ENCODE assay signal across 8 mouse cellular contexts in genomic region chr7:49601191-49601975, GRCm38 (mm10). TPM values are rescaled to one million over a fixed set of nuclear protein-coding genes. Genes with fewer than 3 reads are reported as not detected.
DNase-seq lines count a peak whose midpoint lies in the region; ATAC-seq lines count a peak whose summit lies in the region.

No protein-coding gene starts in this region.

- H3K4me2 ChIP-seq in intestine, embryonic 16.5 days (ENCODE audit: low read depth, low read length) = no peak overlapping the region
- no peak overlapping the region for H3K4me2 ChIP-seq in midbrain, embryonic 16.5 days (ENCODE audit: low read length)

- H3K27me3 ChIP-seq in intestine, embryonic 16.5 days (replicated peaks; ENCODE audit: control insufficient read depth, insufficient read depth, low read length) = no peaks in the 10 kb centered on the region
- H3K27me3 ChIP-seq in midbrain, embryonic 16.5 days (ENCODE audit: control insufficient read depth, insufficient read depth, low read depth, low read length) = no peaks in the 10 kb centered on the region

- H3K4me3 ChIP-seq in intestine, embryonic 16.5 days (ENCODE audit: low read length) = no peak overlapping the region
- H3K4me3 ChIP-seq in midbrain, embryonic 16.5 days (ENCODE audit: low read depth, low read length) = no peak overlapping the region

- intact Hi-C loops in left cerebral cortex, postnatal 4 days (cut with DNase I) = no loop called here

- ATAC-seq in intestine, embryonic 16.5 days = peak; percentile 77
- 0 out of 2 replicates have a peak, but pooled peaks have one; percentile 39 for ATAC-seq in midbrain, embryonic 16.5 days

- peak; percentile 37 for DNase-seq in heart, adult 8-10 months (ENCODE audit: low spot score)
- no peak for DNase-seq in heart, adult 11 months
- peak; percentile 62 for DNase-seq in cerebellum, adult 9-10 months
- DNase-seq in frontal cortex, postnatal 10 days (ENCODE audit: low spot score in 2 of 2) = peak; percentile 67 to 68
- peak; percentile 76 for DNase-seq in left cerebral cortex, postnatal 4 days
- DNase-seq in spleen, postnatal 10 days (ENCODE audit: low spot score in 2 of 2) = peak; percentile 21 to 78

- H3K9ac ChIP-seq in intestine, embryonic 16.5 days (ENCODE audit: low read depth, low read length) = no peak overlapping the region
- no peak overlapping the region for H3K9ac ChIP-seq in midbrain, embryonic 16.5 days (ENCODE audit: low read depth, low read length)

- no peaks in the 10 kb centered on the region for H3K9me3 ChIP-seq in intestine, embryonic 16.5 days (ENCODE audit: control insufficient read depth, low read length)
- no peaks in the 10 kb centered on the region for H3K9me3 ChIP-seq in midbrain, embryonic 16.5 days (replicated peaks; ENCODE audit: control insufficient read depth, low read length, poor library complexity, severe bottlenecking)

- no peaks in the 10 kb centered on the region for H3K4me1 ChIP-seq in intestine, embryonic 16.5 days (ENCODE audit: control insufficient read depth, insufficient read depth, low read length)
- no peaks in the 10 kb centered on the region for H3K4me1 ChIP-seq in midbrain, embryonic 16.5 days (ENCODE audit: control insufficient read depth, insufficient read depth, low read length)

- 41% methylated on average over 13 of the region's 13 CpGs for WGBS in intestine, embryonic 16.5 days
- 58% methylated on average over 13 of the region's 13 CpGs for WGBS in midbrain, embryonic 16.5 days

- H3K36me3 ChIP-seq in intestine, embryonic 16.5 days (ENCODE audit: control insufficient read depth, insufficient read depth, low read length) = peaks cover 19% of the 10 kb centered on the region
- peaks cover 22% of the 10 kb centered on the region for H3K36me3 ChIP-seq in midbrain, embryonic 16.5 days (ENCODE audit: control insufficient read depth, insufficient read depth, low read length)

- H3K27ac ChIP-seq in intestine, embryonic 16.5 days (ENCODE audit: low read length) = peak overlapping the region; percentile 14; the same call in 1 of the 2 replicates
- no peak overlapping the region for H3K27ac ChIP-seq in midbrain, embryonic 16.5 days (ENCODE audit: low read length)

RNA-seq across cellular contexts. Expression of gene Dbx1, which starts 35.3 kb away (rescaled TPM):
- not detected for total RNA-seq in heart, adult 8-10 months (2022)
- 0.06 TPM in 1 of 2 replicates, not detected in the other for polyA plus RNA-seq in intestine, embryonic 16.5 days (2015; fragmentation: Nextera tagmentation; extraction: Ambion mirVana)
- not detected for total RNA-seq in left cerebral cortex, postnatal 4 days (2021)
- 13.4 and 18.5 TPM in 2 replicates for polyA plus RNA-seq in midbrain, embryonic 16.5 days (2015; fragmentation: Nextera tagmentation; extraction: Ambion mirVana)
